Mouse (Mus musculus): Measurements from ENCODE around the gene Aqp3.

Aqp3 gene

GRCm38 (mm10) chr4:41097871-41098576 is at the start of gene Aqp3:
TSS of gene Aqp3 (minus strand) at chr4:41098183.
- in situ Hi-C loops (cut with MboI; ENCODE audit: low pct_unique_long_range_greater_than_20kb in 1 of 2, low sequenced_read_pairs in 2 of 2, unreplicated experiment in 1 of 2), result no loop called here

DNA sequence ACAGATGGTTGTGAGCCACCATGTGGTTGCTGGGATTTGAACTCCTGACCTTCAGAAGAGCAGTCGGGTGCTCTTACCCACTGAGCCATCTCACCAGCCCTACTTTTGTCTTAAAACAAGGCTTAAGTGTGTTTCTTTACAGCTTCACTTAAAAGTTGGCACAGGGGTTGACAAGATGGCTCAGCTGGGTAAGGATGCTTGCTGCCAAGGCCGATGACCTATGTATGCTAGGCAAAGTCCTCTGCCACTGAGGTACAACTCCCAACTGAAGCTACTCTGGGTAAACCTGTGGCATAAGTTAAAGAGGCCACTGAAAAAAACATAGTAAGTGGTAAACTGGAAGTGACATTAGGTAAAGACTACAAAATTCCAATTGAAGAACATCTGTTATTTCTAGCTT is 44.6 kb upstream of the Aqp3 start:
- in situ Hi-C loops (cut with MboI; ENCODE audit: low pct_unique_long_range_greater_than_20kb in 1 of 2, low sequenced_read_pairs in 2 of 2, unreplicated experiment in 1 of 2), result loop anchor here in 1 of 2 experiments (25.0 kb wide), 1 partner anchor 570 kb away; the partner anchor contains the start of genes Dctn3 and Rpp25l

- in situ Hi-C loops (cut with MboI; ENCODE audit: low pct_unique_long_range_greater_than_20kb in 1 of 2, low sequenced_read_pairs in 2 of 2, unreplicated experiment in 1 of 2), result loop anchor here in 1 of 2 experiments (25.0 kb wide), 1 partner anchor 572 kb away; the partner anchor contains the start of genes Dctn3 and Rpp25l
These were observed 42.3 kb upstream of the Aqp3 start for GRCm38 (mm10) chr4:41140174-41140875.

- in situ Hi-C loops (cut with MboI; ENCODE audit: low pct_unique_long_range_greater_than_20kb in 1 of 2, low sequenced_read_pairs in 2 of 2, unreplicated experiment in 1 of 2), result loop anchor here in 1 of 2 experiments (25.0 kb wide), 1 partner anchor 575 kb away; the partner anchor contains the start of genes Dctn3 and Rpp25l
These were observed 38.8 kb upstream of the Aqp3 start for GRCm38 (mm10) chr4:41136811-41137210.

DNA sequence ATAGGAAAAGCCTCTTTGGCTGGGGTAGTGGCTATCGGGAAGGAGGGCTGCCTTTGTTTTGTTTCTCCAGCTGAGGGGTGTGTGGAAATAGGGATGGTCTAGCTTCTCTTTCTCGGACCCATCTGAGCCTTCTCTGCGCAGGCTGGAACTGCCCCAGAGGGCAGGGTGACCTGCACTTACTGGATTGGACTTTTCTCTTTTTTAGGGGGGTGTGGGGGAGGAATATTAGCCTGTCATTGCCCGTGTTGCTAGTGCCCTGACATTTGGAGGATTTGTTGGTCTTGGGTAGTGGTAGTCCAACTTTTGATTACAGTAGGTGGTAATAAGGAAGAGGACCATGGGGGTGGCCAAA is 38.4 kb upstream of the Aqp3 start:
- in situ Hi-C loops (cut with MboI; ENCODE audit: low pct_unique_long_range_greater_than_20kb in 1 of 2, low sequenced_read_pairs in 2 of 2, unreplicated experiment in 1 of 2), result loop anchor here in 1 of 2 experiments (25.0 kb wide), 1 partner anchor 576 kb away; the partner anchor contains the start of genes Dctn3 and Rpp25l

GRCm38 (mm10) chr4:41135711-41136453 is 37.9 kb upstream of the Aqp3 start, which contains the start of gene Ube2r2:
TSS of gene Ube2r2 (plus strand) at chr4:41135743.
- in situ Hi-C loops (cut with MboI; ENCODE audit: low pct_unique_long_range_greater_than_20kb in 1 of 2, low sequenced_read_pairs in 2 of 2, unreplicated experiment in 1 of 2), result loop anchor here in 1 of 2 experiments (25.0 kb wide), 1 partner anchor 576 kb away; the partner anchor contains the start of genes Dctn3 and Rpp25l

DNA sequence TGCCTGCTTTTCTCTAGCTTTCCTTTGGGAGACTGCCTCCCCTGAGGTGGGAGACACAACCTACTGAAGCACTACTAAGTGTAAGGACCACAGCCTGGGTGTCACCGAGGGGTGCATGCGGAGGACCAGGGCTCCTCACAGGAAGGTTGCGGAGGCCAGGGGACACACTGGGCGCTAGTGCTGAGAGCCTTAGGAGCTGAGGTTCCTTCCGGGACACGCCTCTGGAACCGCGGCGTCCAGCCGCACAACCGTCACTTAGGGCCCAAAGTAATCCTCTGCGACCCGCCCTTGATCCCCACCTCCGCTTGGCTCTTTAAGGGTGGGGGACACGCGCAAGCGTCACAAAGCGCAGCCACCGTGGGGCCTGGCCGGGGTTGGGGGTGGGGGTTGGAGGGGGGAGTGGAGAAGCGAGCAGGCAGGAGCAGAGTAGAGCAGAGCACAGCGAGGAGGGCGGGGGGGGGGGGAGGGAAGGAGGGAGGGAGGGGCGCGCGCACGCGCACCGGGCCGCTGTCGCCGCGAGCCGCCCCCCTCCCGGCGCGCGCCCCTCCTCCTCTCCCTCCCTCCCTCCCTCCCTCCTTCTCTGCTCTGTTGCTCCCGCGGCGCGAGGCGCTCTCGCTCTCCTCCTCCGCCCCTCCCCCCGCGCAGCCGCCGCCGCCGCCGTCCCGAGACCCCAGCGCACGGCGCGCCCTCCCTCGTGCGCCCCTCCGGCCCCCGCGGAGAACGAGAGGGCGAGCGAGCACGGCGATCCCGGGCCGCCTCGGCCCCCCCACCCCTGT is 37.1 kb upstream of the Aqp3 start:
- in situ Hi-C loops (cut with MboI; ENCODE audit: low pct_unique_long_range_greater_than_20kb in 1 of 2, low sequenced_read_pairs in 2 of 2, unreplicated experiment in 1 of 2), result loop anchor here in 1 of 2 experiments (5.0 to 25.0 kb wide), 2 partner anchors 32 to 577 kb away; partner anchors contain the start of genes Dctn3 and Rpp25l

GRCm38 (mm10) chr4:41133529-41134291 is 35.7 kb upstream of the Aqp3 start:
- in situ Hi-C loops (cut with MboI; ENCODE audit: low pct_unique_long_range_greater_than_20kb in 1 of 2, low sequenced_read_pairs in 2 of 2, unreplicated experiment in 1 of 2), result loop anchor here in 1 of 2 experiments (5.0 to 25.0 kb wide), 2 partner anchors 34 to 579 kb away; partner anchors contain the start of genes Dctn3 and Rpp25l

GRCm38 (mm10) chr4:41132471-41132870 is 34.5 kb upstream of the Aqp3 start:
- in situ Hi-C loops (cut with MboI; ENCODE audit: low pct_unique_long_range_greater_than_20kb in 1 of 2, low sequenced_read_pairs in 2 of 2, unreplicated experiment in 1 of 2), result loop anchor here in 1 of 2 experiments (5.0 to 25.0 kb wide), 2 partner anchors 35 to 580 kb away; partner anchors contain the start of genes Dctn3 and Rpp25l

DNA sequence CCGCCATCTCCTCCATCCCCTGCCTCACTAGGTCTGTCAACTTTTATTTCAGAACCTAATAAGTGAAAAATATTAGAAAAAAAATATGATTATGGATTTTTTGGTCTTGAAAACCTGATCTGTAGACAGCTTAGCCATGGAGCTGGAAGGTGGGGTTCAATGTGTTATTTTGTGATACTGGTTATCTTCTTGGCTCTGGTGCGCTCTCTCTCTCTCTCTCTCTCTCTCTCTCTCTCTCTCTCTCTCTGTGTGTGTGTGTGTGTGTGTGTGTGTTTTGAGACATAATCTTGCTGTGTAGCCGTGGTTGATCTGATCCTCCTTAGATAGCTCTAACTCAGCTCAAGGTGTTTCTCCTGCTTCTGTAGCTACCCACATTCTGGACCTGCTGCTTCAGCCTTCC is 31.9 kb upstream of the Aqp3 start:
- in situ Hi-C loops (cut with MboI; ENCODE audit: low pct_unique_long_range_greater_than_20kb in 1 of 2, low sequenced_read_pairs in 2 of 2, unreplicated experiment in 1 of 2), result loop anchor here (5.0 to 25.0 kb wide), 3 partner anchors 37 to 582 kb away; partner anchors contain the start of genes Dctn3 (in 1 of the 2) and Rpp25l (in 1 of the 2)

DNA sequence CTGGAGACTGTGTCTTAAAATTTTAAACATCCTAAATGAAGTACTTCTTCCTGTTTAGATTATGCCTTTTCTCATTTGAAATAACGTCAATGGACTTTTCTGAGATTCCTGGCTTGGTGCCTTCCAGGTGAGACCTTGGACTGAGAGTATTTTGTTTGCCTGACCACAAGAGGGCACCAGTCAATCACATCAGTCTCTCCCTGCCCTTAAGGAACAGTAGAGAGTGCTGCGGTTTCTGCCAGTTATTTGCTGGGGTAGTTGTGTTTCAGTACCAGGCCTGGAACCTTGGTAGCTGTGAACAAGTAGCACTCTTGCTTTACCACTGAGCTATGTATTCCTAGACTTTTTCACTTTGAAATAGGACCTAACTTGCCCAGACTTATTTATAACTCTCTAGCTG is 31.4 kb upstream of the Aqp3 start:
- in situ Hi-C loops (cut with MboI; ENCODE audit: low pct_unique_long_range_greater_than_20kb in 1 of 2, low sequenced_read_pairs in 2 of 2, unreplicated experiment in 1 of 2), result loop anchor here (10.0 to 25.0 kb wide), 2 partner anchors 45 to 583 kb away; partner anchors contain the start of genes Dctn3 (in 1 of the 2) and Rpp25l (in 1 of the 2)

DNA sequence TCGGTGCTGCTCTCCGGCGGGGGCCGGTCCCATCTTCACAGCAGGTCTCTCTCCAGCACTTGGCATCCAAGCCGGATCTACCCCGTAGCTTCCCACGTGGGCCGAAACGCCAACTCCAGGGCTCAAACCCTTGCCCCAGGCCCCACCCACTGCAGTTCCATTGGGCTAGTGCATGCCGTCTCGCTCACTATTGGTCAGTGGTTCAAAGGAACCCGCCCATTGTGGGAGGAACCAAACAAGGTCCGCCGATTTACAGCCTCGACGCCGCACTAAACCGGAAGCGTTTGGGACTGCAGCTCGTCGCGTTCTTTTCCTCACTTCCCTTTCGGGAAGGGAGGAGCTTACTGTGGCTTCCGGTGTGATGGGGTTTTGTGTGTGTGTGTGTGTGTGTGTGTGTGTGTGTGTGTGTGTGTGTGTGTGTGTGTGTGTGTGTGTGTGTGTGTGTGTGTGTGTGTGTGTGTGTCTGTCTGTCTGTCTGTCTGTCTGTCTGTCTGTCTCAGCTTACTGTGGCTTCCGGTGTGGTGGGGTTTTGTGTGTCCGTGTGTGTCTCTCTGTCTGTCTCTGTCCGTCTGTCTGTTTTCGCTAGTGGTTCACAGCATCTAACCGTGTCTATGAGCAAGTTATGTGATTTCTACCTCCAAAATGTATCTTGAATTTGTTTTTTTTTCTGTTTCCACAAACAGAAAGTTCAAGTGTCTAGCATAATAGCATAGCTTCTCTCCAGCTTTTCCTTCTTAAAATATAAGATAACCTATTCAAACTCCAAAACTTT is 26.4 kb upstream of the Aqp3 start, which contains the start of gene Nol6:
Nol6 (minus strand) TSS at position 276 of the 772 bp plus-strand sequence.
- in situ Hi-C loops (cut with MboI; ENCODE audit: low pct_unique_long_range_greater_than_20kb in 1 of 2, low sequenced_read_pairs in 2 of 2, unreplicated experiment in 1 of 2), result loop anchor here in 1 of 2 experiments (10.0 kb wide), 1 partner anchor 50 kb away; no protein-coding TSS in a partner anchor

GRCm38 (mm10) chr4:41118706-41119292 is 20.8 kb upstream of the Aqp3 start:
- in situ Hi-C loops (cut with MboI; ENCODE audit: low pct_unique_long_range_greater_than_20kb in 1 of 2, low sequenced_read_pairs in 2 of 2, unreplicated experiment in 1 of 2), result loop anchor here (5.0 kb wide), 2 partner anchors 56 to 66 kb away; no protein-coding TSS in a partner anchor

DNA sequence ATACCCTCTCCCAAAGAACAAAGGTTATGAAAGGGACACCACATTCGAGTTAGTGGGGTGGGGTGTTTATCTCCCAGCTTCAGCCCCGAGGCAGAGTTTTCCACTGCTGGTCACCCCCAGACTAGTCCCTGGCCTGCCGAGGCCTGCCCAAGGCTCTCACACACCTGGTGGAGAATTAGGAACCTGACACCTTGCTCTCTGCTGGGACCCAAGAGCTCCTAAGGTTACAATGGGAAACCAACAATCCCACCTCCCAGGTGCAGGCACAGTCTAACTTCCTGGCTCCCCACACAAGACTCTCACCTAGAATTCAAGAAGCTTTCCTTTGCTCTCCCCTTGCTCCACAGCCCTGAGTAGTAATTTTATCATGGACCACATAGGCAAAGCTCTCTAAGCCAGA is 18.8 kb upstream of the Aqp3 start:
- in situ Hi-C loops (cut with MboI; ENCODE audit: low pct_unique_long_range_greater_than_20kb in 1 of 2, low sequenced_read_pairs in 2 of 2, unreplicated experiment in 1 of 2), result loop anchor here (5.0 kb wide), 2 partner anchors 55 to 65 kb away; no protein-coding TSS in a partner anchor

DNA sequence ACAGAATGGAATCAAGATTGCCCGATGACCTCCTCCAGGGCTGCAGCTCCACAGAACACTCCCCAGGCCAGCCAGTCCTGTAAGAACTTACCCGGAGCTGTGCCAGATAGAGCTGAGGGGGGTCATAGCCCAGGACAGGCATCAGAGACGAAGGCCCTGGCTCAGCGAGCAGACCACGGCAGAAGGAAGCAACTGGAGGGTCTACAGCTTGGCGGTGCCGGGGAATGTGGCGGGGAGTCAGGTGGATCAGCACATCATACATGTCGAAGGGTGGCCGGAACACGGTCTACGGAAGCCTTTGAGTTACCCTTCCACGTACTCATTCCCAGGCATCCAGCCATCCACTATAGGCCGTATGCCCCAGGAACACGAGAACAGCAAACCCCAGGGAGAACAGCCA is 17.8 kb upstream of the Aqp3 start:
- in situ Hi-C loops (cut with MboI; ENCODE audit: low pct_unique_long_range_greater_than_20kb in 1 of 2, low sequenced_read_pairs in 2 of 2, unreplicated experiment in 1 of 2), result loop anchor here (5.0 kb wide), 2 partner anchors 53 to 63 kb away; no protein-coding TSS in a partner anchor

All from mouse embryonic stem cell (cell line).